Mouse (Mus musculus): Measurements from ENCODE around the gene Acnat1.

GRCm38 (mm10) chr4:49480896-49481295, 7.2 kb upstream of the Acnat1 start:
- TF ChIP-seq POLR2A (IDR thresholded peaks at IDR 0.05; ENCODE audit: low read depth, low read length) (no peak), CTCF (conservative IDR thresholded peaks at IDR 0.05; ENCODE audit: insufficient read depth, insufficient read length, low read depth, low read length) (no peak)

All from kidney, adult 2 months (tissue).